Mouse (Mus musculus) E14TG2a.4 (cell line): Measurements from ENCODE around the gene Kcnh1.

Source experiments
- H3K27me3 ChIP-seq: 2 replicates; pipeline ENCODE4 v1.6.1; 2014; ENCODE audit warnings: low read length, control low read depth; ENCODE audit not compliant: insufficient read depth
- H3K36me3 ChIP-seq: 2 replicates; pipeline ENCODE4 v1.6.1; 2014; ENCODE audit warnings: low read length, control low read depth; ENCODE audit not compliant: insufficient read depth
- H3K4me1 ChIP-seq: replicated peaks from 2 replicates; pipeline ENCODE4 v1.6.1; 2014; ENCODE audit warnings: low read depth, low read length, control low read depth
- H3K4me3 ChIP-seq: replicated peaks from 2 replicates; pipeline ENCODE4 v1.5.1; 2014; ENCODE audit warnings: mild to moderate bottlenecking, low read length
- H3K9me3 ChIP-seq: 2 replicates; pipeline ENCODE4 v1.6.1; 2014; ENCODE audit warnings: low read length, control low read depth
- CTCF ChIP-seq: conservative IDR thresholded peaks from 2 replicates; pipeline ENCODE4 v1.5.1; 2014; ENCODE audit warnings: low read length
- NANOG ChIP-seq: IDR thresholded peaks from 2 replicates; pipeline ENCODE4 v1.6.1; 2014; ENCODE audit warnings: borderline replicate concordance, low read length, mixed read lengths
- POU5F1 ChIP-seq: IDR thresholded peaks from 2 replicates; pipeline ENCODE4 v1.6.1; 2014; ENCODE audit warnings: low read length, borderline replicate concordance

Gene Kcnh1

DNA sequence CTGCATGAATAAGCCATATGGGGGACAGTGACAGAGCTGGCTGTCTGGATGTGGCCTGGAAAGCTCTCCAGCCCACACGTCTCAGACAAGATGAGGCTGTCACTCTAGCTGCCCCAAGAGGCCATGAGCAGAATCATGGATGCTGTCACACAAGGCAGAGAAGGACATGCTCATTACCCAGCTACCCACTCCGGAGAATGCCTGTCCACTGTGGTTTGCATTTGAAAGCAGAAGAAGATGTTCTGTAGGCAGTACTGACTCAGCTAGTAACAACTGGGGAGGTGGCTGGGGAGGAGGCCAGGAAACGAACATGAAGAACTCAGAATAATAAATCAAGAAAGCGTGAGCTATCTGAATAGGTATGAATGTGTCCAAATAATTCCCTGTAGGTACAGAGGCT lies 364.9 kb downstream of the Kcnh1 start:
- Histone ChIP-seq H3K4me3 (no peak overlapping the region), H3K9me3 (no peaks in the 10 kb centered on the region), H3K36me3 (no peaks in the 10 kb centered on the region), H3K27me3 (no peaks in the 10 kb centered on the region), H3K4me1 (no peaks in the 10 kb centered on the region)
- no peak for TF ChIP-seq NANOG

DNA sequence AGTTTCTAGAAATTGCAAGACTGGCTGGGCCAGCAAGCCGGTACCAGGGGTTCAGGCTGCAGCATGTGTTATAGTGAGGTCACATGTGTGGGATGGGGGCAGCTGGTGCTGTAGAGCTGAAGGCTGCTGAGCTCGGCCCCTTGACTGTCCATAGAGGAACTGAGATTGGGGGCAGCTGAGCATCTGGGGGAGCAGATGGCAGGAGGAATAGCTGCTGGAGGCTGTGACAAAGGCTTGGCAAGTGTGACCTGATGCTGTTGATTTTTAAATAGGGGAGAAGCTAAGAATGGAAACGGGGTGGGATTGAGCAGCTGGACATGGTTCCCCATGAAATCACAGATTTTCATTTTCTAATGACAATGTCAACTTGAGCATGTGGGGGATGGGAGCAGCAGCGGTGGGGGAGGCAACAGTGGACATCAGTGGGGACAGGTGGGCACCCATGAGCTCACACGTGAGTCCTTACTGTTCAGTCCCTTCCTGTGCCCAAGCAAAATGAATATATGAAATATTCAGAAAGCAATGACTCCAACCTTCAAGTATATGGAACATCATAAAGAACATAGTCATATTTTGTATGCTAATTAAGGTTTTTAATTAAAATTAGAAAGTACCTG lies 367.5 kb downstream of the Kcnh1 start:
- Histone ChIP-seq H3K9me3 (no peaks in the 10 kb centered on the region), H3K4me1 (no peaks in the 10 kb centered on the region), H3K36me3 (no peaks in the 10 kb centered on the region), H3K27me3 (no peaks in the 10 kb centered on the region), H3K4me3 (no peak overlapping the region)
- TF ChIP-seq NANOG (no peak), POU5F1 (no peak), CTCF (no peak)

DNA sequence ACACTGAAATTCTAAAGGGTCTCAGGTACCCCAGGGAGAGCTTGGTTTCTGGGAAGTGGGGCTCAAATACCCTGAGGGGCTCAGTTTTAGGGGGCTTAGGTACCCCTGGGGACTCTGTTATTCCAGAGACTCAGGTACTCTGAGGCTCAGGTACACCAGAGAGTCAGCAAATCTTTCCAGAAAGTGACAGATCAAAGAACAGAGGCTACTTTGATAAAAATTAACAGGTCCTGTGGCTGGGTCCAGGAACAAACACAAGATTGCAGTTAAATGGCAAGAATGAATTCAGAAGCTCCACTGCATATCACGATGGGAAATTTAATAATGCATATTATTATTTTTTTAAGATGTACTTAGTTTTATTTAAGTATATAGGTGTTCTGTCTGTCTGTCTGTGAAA lies 368.8 kb downstream of the Kcnh1 start:
- H3K36me3 ChIP-seq = no peaks in the 10 kb centered on the region
- TF ChIP-seq CTCF = no peak
- TF ChIP-seq NANOG = no peak
- TF ChIP-seq POU5F1 = no peak
- H3K4me3 ChIP-seq = no peak overlapping the region
- H3K4me1 ChIP-seq = no peaks in the 10 kb centered on the region
- H3K9me3 ChIP-seq = no peaks in the 10 kb centered on the region
- no peaks in the 10 kb centered on the region for H3K27me3 ChIP-seq
